Mouse (Mus musculus) retina, postnatal 7 days (tissue): ENCODE measurements at regions not wholly inside any gene's neighbourhood (a gene's known extent, or its start where the extent isn't known, plus 50 kb on each side); places are given as distances from the start of the nearest gene placed in this dataset.
A peak's percentile ranks its signal among the peaks of the same experiment; 100 is the strongest.

Experiments used
- DNase-seq: peaks from one replicate; pipeline ENCODE4 v3.0.0-alpha.2; 2012; ENCODE audit warnings: low read depth, low spot score

- no peak for DNase-seq
Measured at GRCm38 (mm10) chr1:142605224-142605623, 1035.2 kb upstream of the B3galt2 start.

- DNase-seq = no peak
Measured at GRCm38 (mm10) chr1:142606082-142606481, 1034.4 kb upstream of the B3galt2 start.

- DNase-seq = no peak
Measured at GRCm38 (mm10) chr1:142621464-142621863, 1019.0 kb upstream of the B3galt2 start.

GRCm38 (mm10) chr1:142624303-142624702 is 1016.2 kb upstream of the B3galt2 start:
- no peak for DNase-seq

GRCm38 (mm10) chr1:142655289-142655688 is 985.2 kb upstream of the B3galt2 start:
- no peak for DNase-seq

- DNase-seq = no peak
Measured at GRCm38 (mm10) chr1:142665262-142665661, 975.2 kb upstream of the B3galt2 start.

- no peak for DNase-seq
Measured at GRCm38 (mm10) chr1:142679917-142680316, 960.5 kb upstream of the B3galt2 start.

- DNase-seq = no peak
Measured at GRCm38 (mm10) chr1:142688828-142689227, 951.6 kb upstream of the B3galt2 start.

- no peak for DNase-seq
Measured at GRCm38 (mm10) chr1:142695179-142695578, 945.3 kb upstream of the B3galt2 start.

GRCm38 (mm10) chr1:142708263-142708662 is 932.2 kb upstream of the B3galt2 start:
- DNase-seq = no peak

GRCm38 (mm10) chr1:142730259-142730658 is 910.2 kb upstream of the B3galt2 start:
- no peak for DNase-seq

GRCm38 (mm10) chr1:142734108-142734507 is 906.4 kb upstream of the B3galt2 start:
- no peak for DNase-seq

- DNase-seq = no peak
Measured at GRCm38 (mm10) chr1:142738376-142738775, 902.1 kb upstream of the B3galt2 start.

- peak; percentile 17 for DNase-seq
Measured at GRCm38 (mm10) chr1:142742307-142742706, 898.2 kb upstream of the B3galt2 start.

- DNase-seq = no peak
Measured at GRCm38 (mm10) chr1:142771010-142771409, 869.5 kb upstream of the B3galt2 start.
